Mouse (Mus musculus): ENCODE measurements around the gene Reep6. TPM values are rescaled to one million over a fixed set of nuclear protein-coding genes. Genes with fewer than 3 reads are reported as not detected.

Gene Reep6
- polyA plus RNA-seq (2015; fragmentation: Nextera tagmentation; extraction: Ambion mirVana), result 5.6 and 5.7 TPM in 2 replicates

DNA sequence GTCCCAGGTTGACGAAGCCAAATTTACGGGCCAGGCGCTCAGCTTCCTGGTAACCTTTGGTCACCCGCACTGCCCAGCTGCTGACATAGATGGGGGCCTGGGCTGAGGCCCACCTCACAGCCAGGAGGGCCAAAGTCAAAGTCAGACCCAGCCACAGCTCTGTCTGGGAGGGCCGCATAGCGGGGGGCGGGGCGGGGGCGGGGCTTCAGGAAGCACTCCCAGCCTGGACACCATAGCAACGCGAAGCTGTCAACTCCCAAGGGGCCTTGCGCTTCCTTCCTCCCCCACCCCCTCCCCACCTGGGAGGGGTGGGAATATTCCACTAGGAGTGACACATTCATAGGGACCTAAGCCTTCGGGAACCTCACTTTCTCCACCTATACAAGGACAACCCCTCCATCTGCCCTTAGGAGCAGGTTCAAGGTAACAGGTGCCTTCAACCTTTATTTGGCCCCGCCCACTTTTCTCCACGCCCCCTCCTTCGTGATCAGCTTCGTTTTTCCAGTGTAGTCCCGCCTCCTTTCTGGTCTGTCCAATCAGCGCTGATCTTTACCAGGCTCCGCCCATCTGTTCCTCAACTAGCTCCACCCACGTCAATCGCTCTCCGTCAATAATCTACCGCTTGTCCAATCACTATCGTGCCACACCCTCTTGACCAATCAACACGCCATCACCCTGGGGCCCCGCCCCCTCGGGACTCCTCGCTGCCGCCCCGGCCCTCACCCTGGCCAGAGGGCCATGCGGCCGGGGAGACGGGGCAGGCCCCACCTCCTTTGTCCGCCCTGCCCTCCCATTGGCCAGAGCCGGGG lies at the start of gene Reep6, which contains the start of gene Pcsk4:
Gene Reep6 (plus strand): TSS at position 681 of the 809 bp plus-strand sequence.
Gene Pcsk4 (minus strand): TSS at position 226 of the 809 bp plus-strand sequence.

DNA sequence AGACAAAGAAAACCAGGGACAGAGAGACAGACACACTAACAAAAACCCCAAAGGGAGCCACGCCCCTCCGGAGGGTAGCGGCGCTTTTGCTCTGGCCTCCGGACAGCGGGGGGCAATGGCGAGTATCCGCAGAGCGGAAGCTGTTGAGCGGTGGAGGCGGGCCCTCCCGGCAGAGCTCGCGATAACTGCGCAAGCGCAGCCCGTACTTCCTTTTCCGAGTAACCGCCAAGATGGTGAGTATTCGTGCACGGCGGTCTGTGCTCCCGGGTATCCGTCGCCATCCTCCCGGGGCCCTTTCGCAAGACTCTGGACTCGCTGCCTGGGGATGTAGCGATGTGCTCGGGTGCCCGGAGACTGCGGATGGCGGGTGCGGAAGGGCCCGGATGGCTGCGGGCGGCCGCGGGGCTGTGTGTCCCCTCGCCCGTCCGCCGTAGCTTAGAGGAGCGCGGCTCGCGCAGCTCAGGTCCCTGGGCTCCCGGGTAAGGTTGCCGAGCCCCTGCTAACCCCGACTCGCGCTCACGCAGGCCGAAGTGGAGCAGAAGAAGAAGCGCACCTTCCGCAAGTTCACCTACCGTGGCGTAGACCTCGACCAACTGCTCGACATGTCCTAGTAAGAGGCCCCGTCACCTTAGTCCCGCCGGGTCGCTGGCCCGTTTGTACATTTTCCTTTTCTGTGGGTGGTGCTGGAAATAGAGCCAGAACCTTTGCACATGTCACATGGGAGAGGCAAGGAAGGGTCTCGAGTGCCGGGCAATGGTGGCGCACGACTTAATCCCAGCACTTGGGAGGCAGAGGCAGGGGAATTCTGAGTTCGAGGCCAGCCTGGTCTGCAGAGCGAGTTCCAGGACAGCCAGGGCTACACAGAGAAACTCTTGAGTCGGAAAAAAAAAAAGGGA lies 37.3 kb upstream of the Reep6 start, which contains the start of gene Rps15:
Gene Rps15 (plus strand): TSS at position 203 of the 896 bp plus-strand sequence.

DNA sequence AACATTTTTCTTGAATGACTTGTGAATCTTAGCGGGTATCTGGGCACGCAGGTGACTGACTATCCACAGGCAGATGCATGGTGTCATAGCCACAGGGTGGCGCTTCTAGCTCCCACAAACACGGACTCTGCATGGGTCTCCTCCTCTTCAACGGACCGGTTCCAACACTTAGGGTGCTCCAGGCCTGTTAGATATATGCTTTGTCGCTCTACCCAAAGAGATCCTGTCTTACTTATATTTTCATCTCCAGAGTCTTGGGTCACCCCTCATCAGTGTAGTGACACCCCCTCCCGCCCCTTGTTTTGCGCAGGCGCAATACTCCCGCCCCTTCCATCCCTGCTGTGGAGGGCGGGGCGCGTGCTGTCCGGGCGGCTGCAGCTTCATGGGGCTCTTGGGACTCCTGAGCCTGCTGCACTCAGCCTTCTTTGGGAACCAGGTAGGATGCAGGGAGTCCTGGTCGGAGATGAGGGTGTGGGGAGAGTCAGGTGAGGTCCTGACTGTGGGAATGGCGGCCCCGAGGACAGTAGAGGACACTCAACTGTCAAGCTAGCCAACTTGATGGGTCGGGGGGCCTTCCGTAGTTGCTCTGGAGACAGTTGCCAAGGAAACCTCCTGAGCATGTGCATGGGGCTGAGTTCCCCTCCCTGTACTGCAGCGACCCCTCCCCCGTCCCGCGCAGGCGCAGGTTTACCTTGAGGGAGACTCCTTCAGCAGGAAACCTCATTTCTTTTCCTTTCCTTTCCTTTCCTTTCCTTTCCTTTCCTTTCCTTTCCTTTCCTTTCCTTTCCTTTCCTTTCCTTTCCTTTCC lies 33.9 kb upstream of the Reep6 start, which contains the start of gene Apc2:
Gene Apc2 (plus strand): TSS at position 360 of the 808 bp plus-strand sequence.

DNA sequence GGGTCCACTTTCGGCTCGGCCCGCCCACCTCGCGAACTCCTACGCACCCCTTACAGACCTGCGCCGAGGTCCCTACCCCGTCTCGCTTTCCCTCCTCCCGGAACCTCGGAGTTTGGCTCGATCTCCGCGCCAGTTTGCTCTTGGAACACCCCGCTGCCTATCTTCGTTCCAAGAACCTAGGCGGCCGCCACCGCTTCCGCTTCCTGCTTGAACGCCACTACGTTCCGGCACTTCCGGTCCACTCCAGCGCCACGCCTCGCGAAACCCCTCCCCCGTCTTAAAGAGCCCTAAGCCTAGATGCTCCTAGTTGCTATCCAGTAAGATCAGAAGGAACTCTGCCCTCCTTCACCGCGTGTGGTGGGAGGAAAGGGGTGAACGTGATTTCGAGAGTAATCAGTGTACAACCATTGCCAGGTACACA lies 9.4 kb upstream of the Reep6 start, which contains the start of gene 2310011J03Rik:
Gene 2310011J03Rik (minus strand): TSS at position 198 of the 421 bp plus-strand sequence.

DNA sequence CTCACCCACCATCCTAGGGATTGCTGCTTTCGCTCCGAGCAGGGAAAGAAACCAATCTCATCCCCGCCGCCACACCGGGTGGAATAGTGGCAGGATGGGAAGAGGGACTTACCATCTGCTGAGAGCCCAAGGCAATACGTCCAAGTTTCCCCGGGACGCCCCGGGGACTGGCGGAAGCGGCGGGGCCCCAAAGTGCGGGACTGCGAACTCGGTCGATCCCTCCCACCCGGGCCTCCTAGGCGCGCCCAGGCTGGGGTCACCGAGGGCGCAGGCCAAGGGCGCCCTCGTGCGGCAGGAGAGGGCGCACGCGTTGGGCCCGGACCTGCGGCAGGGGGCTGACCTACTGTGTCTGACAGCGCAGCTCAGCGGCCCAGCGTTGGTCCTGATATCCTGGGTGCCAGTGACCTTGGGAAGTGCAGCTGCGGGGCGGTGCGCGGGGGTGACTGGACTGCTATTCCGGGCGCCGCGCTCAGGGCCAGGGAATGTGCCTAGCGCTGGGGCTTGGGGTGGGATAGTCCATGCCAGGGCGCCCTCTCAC lies 18.6 kb downstream of the Reep6 start, which contains the start of gene Adamtsl5:
Gene Adamtsl5 (minus strand): TSS at position 169 of the 538 bp plus-strand sequence.

DNA sequence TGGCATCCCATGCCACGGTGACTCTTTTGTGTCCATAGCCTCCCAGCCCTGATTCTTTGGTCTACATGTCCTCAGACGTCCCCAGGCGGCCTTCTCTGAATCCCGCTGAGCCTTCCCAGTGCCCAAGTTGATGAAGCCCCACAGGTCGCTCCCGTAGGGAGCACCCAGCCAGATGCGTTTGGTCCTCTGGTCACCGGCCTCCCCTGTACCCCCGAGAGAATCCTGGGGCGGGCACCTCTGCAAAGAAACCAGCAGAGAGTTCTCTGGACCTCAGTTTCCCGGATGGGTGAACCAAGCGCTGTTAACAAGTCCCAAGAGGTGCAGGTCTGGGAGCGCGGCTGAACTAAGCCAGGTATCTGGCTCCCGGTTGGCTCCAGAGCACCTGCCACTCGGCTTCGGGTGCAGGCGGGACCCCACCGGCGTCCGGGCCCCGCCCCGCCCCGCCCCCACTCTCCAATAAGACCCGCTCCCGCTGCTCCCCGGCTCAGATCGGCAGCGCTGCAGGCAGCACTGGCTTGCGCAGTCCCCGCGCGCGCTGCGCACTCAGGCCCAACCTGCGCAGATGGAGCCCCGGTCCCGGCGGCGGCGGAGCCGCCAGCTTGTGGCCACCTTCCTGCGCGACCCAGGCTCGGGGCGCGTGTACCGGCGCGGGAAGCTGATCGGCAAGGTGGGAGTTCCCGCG lies 26.4 kb downstream of the Reep6 start, which contains the start of gene Plk5:
Gene Plk5 (plus strand): TSS at position 459 of the 682 bp plus-strand sequence.

Small RNAs within 50 kb of the gene (microRNA-seq; reads per million reads assigned to microRNA genes)
- not detected for gene Gm22721

Other genes with a start within 250 kb of the Reep6 start
- 8.5 and 9.0 TPM in 2 replicates for gene Sbno2, start 224.4 kb upstream of the Reep6 start, polyA plus RNA-seq (2015; fragmentation: Nextera tagmentation; extraction: Ambion mirVana)
- gene Stk11, start 214.2 kb upstream of the Reep6 start, polyA plus RNA-seq (2015; fragmentation: Nextera tagmentation; extraction: Ambion mirVana), result 14.6 and 18.3 TPM in 2 replicates
- 803 and 819 TPM in 2 replicates for gene Atp5d, start 191.3 kb upstream of the Reep6 start, polyA plus RNA-seq (2015; fragmentation: Nextera tagmentation; extraction: Ambion mirVana)
- 110 and 138 TPM in 2 replicates for gene Cbarp, start 189.1 kb upstream of the Reep6 start, polyA plus RNA-seq (2015; fragmentation: Nextera tagmentation; extraction: Ambion mirVana)
- 16.4 and 21.8 TPM in 2 replicates for gene Midn, start 181.7 kb upstream of the Reep6 start, polyA plus RNA-seq (2015; fragmentation: Nextera tagmentation; extraction: Ambion mirVana)
- 566 and 579 TPM in 2 replicates for gene Cirbp, start 164.0 kb upstream of the Reep6 start, polyA plus RNA-seq (2015; fragmentation: Nextera tagmentation; extraction: Ambion mirVana)
- gene 1600002K03Rik, start 157.0 kb upstream of the Reep6 start, polyA plus RNA-seq (2015; fragmentation: Nextera tagmentation; extraction: Ambion mirVana), result 6.4 and 8.1 TPM in 2 replicates
- gene Efna2, start 150.5 kb upstream of the Reep6 start, polyA plus RNA-seq (2015; fragmentation: Nextera tagmentation; extraction: Ambion mirVana), result 28.7 and 30.4 TPM in 2 replicates
- gene Mum1, start 103.5 kb upstream of the Reep6 start, polyA plus RNA-seq (2015; fragmentation: Nextera tagmentation; extraction: Ambion mirVana), result 37.7 and 42.6 TPM in 2 replicates
- gene Ndufs7, start 80.8 kb upstream of the Reep6 start, polyA plus RNA-seq (2015; fragmentation: Nextera tagmentation; extraction: Ambion mirVana), result 488 and 508 TPM in 2 replicates
- 28.8 and 33.0 TPM in 2 replicates for gene Gamt, start 68.9 kb upstream of the Reep6 start, polyA plus RNA-seq (2015; fragmentation: Nextera tagmentation; extraction: Ambion mirVana)
- gene Dazap1, start 68.5 kb upstream of the Reep6 start, polyA plus RNA-seq (2015; fragmentation: Nextera tagmentation; extraction: Ambion mirVana), result 32.5 and 35.2 TPM in 2 replicates
- 656 and 679 TPM in 2 replicates for gene Rps15, start 37.5 kb upstream of the Reep6 start, polyA plus RNA-seq (2015; fragmentation: Nextera tagmentation; extraction: Ambion mirVana)
- 70.9 and 88.2 TPM in 2 replicates for gene Apc2, start 34.0 kb upstream of the Reep6 start, polyA plus RNA-seq (2015; fragmentation: Nextera tagmentation; extraction: Ambion mirVana)
- 37.1 and 37.5 TPM in 2 replicates for gene 2310011J03Rik, start 9.4 kb upstream of the Reep6 start, polyA plus RNA-seq (2015; fragmentation: Nextera tagmentation; extraction: Ambion mirVana)
- gene Pcsk4, start 455 bp upstream of the Reep6 start, polyA plus RNA-seq (2015; fragmentation: Nextera tagmentation; extraction: Ambion mirVana), result 11.0 and 13.5 TPM in 2 replicates
- gene Adamtsl5, start 18.5 kb downstream of the Reep6 start, polyA plus RNA-seq (2015; fragmentation: Nextera tagmentation; extraction: Ambion mirVana), result 3.5 and 4.6 TPM in 2 replicates
- 8.5 and 8.6 TPM in 2 replicates for gene Plk5, start 26.5 kb downstream of the Reep6 start, polyA plus RNA-seq (2015; fragmentation: Nextera tagmentation; extraction: Ambion mirVana)
- gene Mex3d, start 57.7 kb downstream of the Reep6 start, polyA plus RNA-seq (2015; fragmentation: Nextera tagmentation; extraction: Ambion mirVana), result 13.1 and 15.0 TPM in 2 replicates
- 161 and 183 TPM in 2 replicates for gene Mbd3, start 69.6 kb downstream of the Reep6 start, polyA plus RNA-seq (2015; fragmentation: Nextera tagmentation; extraction: Ambion mirVana)
- 1,108 and 1,127 TPM in 2 replicates for gene Uqcr11, start 76.9 kb downstream of the Reep6 start, polyA plus RNA-seq (2015; fragmentation: Nextera tagmentation; extraction: Ambion mirVana)
- gene Tcf3, start 103.7 kb downstream of the Reep6 start, polyA plus RNA-seq (2015; fragmentation: Nextera tagmentation; extraction: Ambion mirVana), result 28.8 and 32.2 TPM in 2 replicates
- gene Onecut3, start 164.9 kb downstream of the Reep6 start, polyA plus RNA-seq (2015; fragmentation: Nextera tagmentation; extraction: Ambion mirVana), result 0.34 and 0.56 TPM in 2 replicates
- 0.65 and 1.3 TPM in 2 replicates for gene Atp8b3, start 209.2 kb downstream of the Reep6 start, polyA plus RNA-seq (2015; fragmentation: Nextera tagmentation; extraction: Ambion mirVana)
- 23.8 and 28.1 TPM in 2 replicates for gene Rexo1, start 231.6 kb downstream of the Reep6 start, polyA plus RNA-seq (2015; fragmentation: Nextera tagmentation; extraction: Ambion mirVana)
- gene Klf16, start 247.4 kb downstream of the Reep6 start, polyA plus RNA-seq (2015; fragmentation: Nextera tagmentation; extraction: Ambion mirVana), result 6.8 and 7.9 TPM in 2 replicates